Mouse (Mus musculus): ENCODE data around the gene Anxa7.

Anxa7 gene

GRCm38 (mm10) chr14:20479291-20480194 lies at the start of gene Anxa7:
TSS of gene Anxa7 (minus strand) at chr14:20480133.
- in situ Hi-C loops (cut with MboI, MseI) = no loop called here

DNA sequence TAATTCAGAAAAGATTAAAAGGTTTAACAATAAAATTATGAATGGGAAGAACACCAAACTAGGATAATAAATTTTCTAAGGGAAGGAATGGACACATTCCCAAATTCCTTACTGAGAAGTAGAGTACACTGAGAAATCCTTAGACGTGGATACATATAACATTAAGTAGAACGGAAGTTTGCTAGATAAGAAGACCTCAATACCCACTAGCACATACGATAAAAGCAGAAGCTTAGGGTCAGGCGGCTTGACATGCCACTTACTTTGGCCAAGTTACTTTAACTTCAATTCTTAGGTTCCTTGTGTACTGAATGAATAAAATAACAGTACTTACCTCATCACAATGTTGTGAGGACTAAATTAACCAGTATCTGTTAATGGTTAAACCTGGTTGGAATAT lies 49.7 kb upstream of the Anxa7 start:
- in situ Hi-C loops (cut with MboI, MseI) = no loop called here

DNA sequence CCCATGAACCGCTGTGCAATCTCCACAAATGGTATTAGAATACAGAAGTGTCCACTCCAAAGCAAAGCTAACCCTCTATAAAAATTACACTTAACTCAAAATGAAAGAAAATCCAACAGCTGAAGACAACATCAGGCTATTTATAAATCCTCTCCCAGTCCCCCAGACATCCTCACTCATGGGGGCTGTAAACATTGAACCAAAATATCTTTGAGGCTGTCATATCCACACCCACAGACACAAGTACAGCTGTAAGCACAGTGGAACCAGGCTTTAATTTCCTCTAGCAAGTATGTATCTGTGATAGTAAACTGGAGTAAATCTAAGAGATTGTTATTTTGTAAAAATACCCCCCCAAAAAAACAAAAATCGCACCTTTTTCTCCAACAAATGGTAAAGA lies 40.2 kb upstream of the Anxa7 start:
- in situ Hi-C loops (cut with MboI, MseI) = loop anchor here (5.0 kb wide), 1 partner anchor 92 kb away; no protein-coding TSS in a partner anchor

DNA sequence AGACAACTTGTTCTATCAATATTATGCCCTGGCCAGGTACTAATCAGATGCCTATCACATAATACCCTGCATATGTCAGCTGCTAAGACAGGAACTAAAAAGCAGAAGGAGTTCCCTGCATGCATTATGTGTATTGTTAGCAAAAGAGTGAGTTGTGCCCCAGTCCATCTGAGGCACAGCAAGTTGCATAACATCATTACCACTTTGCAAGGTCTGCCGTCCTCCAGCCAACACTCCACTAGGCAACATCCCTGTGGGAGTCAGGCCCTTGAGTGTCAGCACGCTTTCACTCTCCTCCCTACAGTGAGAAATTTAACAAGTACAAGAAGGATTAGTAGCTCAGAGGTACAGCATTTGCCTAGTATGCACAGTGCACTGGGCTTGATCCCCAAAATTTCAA lies 28.5 kb upstream of the Anxa7 start:
- in situ Hi-C loops (cut with MboI, MseI) = no loop called here

DNA sequence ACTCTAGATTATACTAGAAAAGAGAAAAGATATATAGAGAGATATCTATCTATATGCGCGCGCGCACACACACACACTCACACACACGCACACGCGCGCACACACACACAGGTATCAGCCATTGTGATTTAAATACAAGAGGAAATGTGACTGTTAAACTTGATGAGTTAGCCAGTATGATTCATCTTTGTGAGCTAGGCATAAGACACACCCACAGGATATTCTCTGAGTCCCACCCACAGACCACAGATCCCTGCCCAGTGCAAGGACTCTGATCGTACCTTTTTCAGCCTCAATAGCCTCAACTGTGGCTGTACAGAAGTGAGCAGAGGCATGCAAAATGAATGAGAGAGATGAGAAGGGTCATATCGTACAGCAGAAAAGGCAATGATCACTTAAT lies 23.0 kb upstream of the Anxa7 start:
- in situ Hi-C loops (cut with MboI, MseI) = no loop called here

DNA sequence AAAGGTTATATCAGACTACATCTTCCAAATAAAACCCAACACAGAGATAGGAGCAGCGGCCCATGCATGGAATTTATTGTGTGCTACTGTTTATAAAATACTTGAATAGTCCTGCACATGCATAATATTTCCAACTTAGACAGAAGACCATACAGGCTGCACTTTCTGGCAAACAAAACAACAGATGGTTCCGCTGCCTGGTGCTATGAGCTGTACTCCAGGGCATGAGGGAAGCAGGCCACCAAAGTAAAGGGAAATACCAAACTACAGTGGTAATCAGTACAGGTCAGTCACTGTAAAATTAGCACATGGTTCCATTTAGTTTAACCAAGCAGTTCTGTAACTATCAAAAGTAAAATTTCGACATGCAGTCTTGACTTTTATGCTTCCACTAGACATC lies 20.0 kb upstream of the Anxa7 start:
- in situ Hi-C loops (cut with MboI, MseI) = no loop called here

GRCm38 (mm10) chr14:20496603-20497002 lies 16.7 kb upstream of the Anxa7 start, which contains the start of gene Mss51:
TSS of gene Mss51 (minus strand) at chr14:20496901.
- in situ Hi-C loops (cut with MboI, MseI) = no loop called here

- in situ Hi-C loops (cut with MboI, MseI) = no loop called here
Observed at GRCm38 (mm10) chr14:20486031-20486430, 6.1 kb upstream of the Anxa7 start.

DNA sequence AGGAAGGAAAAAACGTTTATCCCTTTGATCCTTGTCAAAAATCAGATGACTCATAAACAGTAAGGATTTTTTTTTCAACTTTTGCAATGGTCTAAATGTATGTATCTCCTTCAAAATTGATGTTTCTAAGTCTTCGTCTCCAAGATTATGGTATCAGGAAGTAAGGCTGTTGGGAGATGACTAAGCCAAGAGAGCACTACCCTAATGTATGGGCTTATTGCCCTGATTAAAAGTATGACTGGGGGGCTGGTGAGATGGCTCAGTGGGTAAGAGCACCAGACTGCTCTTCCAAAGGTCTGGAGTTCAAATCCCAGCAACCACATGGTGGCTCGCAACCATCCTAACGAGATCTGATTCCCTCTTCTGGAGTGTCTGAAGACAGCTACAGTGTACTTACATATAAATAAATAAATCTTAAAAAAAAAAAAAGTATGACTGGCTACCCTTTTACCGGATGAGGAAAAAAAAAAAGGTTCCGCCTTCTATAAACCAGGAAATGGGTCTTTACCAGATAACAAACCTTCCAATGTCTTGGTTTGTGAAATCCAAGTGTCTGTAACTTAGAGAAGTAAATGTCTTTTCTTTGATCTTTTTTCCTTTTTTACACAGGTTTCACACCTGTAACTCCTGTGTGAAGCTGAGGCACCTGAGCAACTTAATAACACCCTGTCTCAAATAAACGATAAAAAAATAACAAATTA lies 2.3 kb upstream of the Anxa7 start:
- in situ Hi-C loops (cut with MboI, MseI) = no loop called here

DNA sequence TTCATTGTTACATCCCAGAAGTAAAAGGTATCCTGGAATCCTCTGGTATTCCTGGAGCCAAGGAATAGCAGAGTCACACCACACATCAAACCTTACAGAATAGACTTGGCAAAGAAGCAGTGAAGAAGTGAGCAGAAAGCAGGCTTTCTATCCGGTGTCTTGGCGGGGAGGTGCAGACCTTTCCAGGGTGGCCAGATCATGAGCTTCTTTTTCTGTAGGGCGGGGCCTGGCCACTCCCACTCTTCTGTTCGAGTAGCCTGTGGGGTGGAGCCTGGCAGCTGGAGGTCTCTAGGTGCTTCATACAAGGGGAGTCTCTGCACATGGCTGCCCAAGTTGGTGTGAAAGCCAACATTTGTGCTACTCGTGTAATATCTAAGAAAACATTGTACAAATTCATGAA lies 1.3 kb upstream of the Anxa7 start:
- in situ Hi-C loops (cut with MboI, MseI) = no loop called here

GRCm38 (mm10) chr14:20480195-20480579 lies 254 bp upstream of the Anxa7 start:
- in situ Hi-C loops (cut with MboI, MseI) = no loop called here

GRCm38 (mm10) chr14:20478801-20479200 lies 1.1 kb downstream of the Anxa7 start:
- in situ Hi-C loops (cut with MboI, MseI) = no loop called here

DNA sequence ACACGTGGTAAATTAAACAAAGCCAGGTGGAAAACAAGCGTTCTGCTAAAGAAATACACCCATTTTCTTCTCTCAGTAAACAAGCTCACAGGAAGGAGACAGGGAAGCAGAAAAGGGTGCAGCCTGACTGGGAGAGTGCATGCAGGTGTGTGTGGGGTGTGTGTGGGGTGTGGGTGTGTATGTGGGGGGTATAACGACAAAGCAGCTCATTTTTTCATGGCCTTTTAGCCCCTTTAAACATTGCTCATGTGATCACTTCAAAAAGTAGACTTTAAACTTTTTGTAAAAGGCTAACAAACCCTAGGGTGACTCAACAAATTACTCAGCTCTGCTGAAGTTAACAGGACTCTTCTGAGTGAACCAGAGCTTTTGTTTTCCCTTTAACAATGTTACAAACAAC lies 1.5 kb downstream of the Anxa7 start:
- in situ Hi-C loops (cut with MboI, MseI) = no loop called here

DNA sequence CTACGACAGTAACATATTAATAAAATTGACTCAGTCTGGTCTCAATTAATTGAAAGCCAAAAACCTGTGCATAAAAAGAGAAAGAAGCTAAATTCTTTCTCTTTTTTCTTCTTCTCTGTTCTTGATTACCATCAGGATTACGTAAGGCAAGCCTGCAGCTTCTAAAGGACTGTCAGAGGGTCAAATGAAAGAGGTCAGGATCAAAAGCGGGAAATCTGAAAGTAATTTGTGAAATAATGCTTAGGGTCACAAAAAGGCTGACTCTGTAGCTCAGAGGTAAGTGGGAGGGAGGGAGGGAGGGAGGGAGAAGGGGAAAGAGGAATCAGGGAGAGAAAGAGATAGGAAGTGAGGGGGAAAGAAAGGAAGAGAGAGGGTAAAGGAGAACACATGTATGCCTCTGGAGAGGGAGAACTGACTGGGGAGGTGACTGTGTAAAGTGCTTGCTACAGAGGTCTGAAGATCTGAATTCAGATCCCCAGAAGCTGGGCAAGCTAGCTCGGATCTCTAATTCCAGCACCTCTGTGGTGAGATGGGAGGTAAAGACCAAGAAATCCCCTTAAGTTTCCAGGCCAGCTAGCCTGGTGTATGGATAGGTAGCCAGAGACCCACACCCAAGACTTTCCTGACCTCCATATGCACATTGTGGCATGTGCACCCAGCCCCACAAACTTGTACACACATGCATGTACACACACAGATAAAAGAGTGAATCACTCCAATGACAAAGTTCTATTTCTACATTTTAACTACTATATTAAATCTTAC lies 2.5 kb downstream of the Anxa7 start:
- in situ Hi-C loops (cut with MboI, MseI) = no loop called here

DNA sequence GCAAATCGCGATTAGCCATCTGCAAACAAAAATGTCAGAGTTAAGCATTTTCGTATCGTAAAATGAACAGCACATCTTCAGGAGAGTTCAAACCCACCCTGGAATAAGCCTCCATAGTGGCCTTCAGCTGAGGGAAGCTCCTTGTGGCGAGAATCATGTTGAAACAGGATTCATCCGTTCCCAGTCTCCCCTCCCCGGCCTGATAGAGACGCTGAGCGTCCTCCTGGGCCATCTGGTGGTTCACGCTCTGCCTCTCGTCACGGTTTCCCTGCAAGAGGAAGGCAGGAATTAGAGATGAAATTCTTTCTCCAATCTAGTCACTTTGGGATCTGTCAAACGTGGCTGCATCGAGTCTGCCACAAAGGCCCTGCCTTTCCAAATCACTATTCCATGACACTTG lies 19.7 kb downstream of the Anxa7 start:
- in situ Hi-C loops (cut with MboI, MseI) = no loop called here

DNA sequence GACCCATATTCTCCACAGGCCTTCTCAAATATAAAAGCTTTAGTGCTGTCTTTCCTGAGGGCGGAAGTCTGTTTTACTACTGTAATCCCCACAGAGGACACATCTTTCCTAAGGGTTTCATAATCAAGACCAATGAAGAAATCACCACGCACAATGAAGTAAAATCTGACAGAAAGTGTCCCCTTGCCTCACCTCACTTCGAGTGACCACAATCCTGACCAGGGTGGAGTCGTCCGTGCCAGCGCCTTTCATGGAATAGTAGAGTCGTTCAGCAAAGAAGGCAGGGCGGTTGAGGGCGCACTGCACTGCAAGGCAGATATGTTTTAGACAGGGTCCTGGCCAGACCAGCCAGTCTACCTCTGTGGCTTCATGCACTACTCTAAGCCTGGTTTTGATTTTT lies 21.6 kb downstream of the Anxa7 start:
- in situ Hi-C loops (cut with MboI, MseI) = loop anchor here (5.0 kb wide), 1 partner anchor 79 kb away; no protein-coding TSS in a partner anchor

DNA sequence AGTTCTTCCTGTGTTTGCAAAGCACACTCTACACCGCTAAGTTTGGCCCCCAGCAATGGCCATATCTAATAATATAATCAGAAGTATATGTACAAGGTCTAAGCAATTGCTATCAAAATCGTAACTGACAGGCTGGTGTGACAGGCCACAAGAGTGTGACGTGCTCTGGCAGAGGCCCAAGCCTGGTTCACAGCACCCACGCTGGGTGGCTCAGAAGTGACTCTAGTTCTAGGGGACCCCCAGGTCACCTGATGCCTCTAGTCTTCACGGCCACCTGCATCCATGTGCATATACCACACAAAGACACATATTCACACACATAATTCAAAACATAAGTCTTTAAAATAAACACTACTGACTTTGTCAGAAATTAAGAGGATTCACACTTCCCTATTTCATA lies 27.0 kb downstream of the Anxa7 start:
- in situ Hi-C loops (cut with MboI, MseI) = no loop called here

GRCm38 (mm10) chr14:20451765-20452331 lies 28.1 kb downstream of the Anxa7 start, which contains the start of gene Cfap70:
TSS of gene Cfap70 (minus strand) at chr14:20452226.
- in situ Hi-C loops (cut with MboI, MseI) = no loop called here

DNA sequence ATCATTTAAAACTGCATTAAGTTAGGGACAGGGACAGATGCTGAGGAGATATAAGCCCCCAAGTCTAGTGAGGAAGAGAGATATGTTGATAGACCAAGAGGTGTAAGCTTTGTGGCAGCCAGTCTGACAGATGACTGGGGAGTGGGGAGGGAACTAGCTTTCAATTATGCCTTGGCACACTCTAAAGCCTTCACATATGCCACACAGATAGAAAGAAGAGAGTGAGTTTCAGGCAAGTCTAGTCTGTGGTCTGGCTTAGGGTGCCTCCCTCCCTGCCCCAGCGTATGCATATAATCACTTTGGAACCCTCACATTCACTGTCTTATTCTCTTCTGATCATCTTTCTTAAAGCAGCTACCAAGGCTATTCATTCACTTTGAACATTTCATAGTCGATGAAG lies 28.6 kb downstream of the Anxa7 start:
- in situ Hi-C loops (cut with MboI, MseI) = no loop called here

- in situ Hi-C loops (cut with MboI, MseI) = no loop called here
Observed at GRCm38 (mm10) chr14:20447209-20447608, 32.7 kb downstream of the Anxa7 start.

DNA sequence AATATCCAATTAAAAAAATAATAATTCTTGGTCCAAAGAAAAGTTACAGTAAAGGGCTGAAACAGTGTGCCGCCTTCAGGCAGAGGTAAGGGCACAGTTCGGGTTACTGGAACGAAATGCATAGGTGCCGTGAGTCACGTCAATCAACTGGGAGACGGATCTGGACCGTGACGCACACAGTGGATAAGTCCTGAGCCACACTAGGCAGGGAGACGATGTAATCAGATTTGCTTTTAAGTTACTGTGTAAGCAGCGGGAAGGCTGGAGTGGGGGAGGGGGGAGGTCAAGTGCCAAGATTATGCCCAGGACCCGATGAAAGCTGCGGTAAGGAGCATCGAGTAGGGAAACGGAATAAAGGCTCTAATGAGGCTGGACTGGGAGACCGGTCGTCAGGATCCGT lies 37.7 kb downstream of the Anxa7 start:
- in situ Hi-C loops (cut with MboI, MseI) = no loop called here

DNA sequence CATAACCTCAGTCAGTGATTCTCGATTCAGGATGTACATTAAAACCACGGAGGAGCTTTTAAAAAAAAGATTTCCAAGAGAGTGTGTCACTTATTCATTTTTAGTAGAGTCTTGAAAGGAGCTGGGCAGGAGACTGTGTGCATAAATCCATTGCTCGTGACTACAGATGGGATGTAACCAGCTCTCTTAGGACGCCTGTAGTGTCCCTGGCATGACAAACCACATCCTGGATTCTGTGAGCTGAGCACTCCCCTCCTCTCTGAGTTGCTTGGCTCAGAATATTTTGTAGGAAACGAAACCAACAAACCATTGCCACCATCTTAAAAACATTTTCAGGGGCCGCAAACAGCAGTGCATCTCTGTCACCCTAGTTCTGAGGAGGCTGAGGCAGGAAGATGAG lies 43.0 kb downstream of the Anxa7 start:
- in situ Hi-C loops (cut with MboI, MseI) = no loop called here

Measured in T-helper 1 cell (primary cell).